Mouse (Mus musculus): ENCODE measurements at regions not wholly inside any gene's neighbourhood (a gene's known extent, or its start where the extent isn't known, plus 50 kb on each side); places are given as distances from the start of the nearest gene placed in this dataset.

DNA sequence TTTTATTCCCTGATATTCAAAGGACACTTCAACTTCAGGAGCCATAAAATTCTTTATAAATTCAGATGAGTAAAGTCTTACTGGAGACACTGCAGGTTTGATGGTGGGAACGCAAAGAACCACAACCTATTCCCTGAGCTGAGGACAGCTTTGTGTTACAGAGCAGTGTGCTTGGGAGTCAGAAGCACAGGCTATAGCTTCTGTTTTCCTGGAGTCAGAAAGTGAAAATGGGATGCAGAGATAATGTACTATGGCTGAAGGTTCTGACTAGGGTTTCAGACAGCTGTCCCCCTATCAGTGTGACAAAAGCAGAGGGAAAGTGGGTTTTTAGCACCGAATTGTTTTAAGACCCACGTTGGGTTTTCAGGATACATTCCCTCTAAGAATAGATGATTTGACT is 211.8 kb downstream of the Fam181b start:
- TF ChIP-seq BHLHE40 (IDR thresholded peaks at IDR 0.05; ENCODE audit: borderline replicate concordance, low read depth, low read length) (no peak), CHD1 (IDR thresholded peaks at IDR 0.05; ENCODE audit: low read depth, low read length) (no peak), HCFC1 (IDR thresholded peaks at IDR 0.05; ENCODE audit: low read depth, low read length) (no peak), ZNF384 (IDR thresholded peaks at IDR 0.05; ENCODE audit: low read depth, low read length) (no peak), RCOR1 (IDR thresholded peaks at IDR 0.05; ENCODE audit: low read depth, low read length) (no peak), USF2 (IDR thresholded peaks at IDR 0.05; ENCODE audit: borderline replicate concordance in 1 of 2, insufficient read depth in 1 of 2, low read depth in 1 of 2, low read length in 2 of 2) (no peak), NELFE (IDR thresholded peaks at IDR 0.05; ENCODE audit: low read depth, low read length) (no peak), USF1 (IDR thresholded peaks at IDR 0.05; ENCODE audit: low read depth, low read length) (no peak), ETS1 (IDR thresholded peaks at IDR 0.05; ENCODE audit: low read depth, low read length) (no peak), ZKSCAN1 (IDR thresholded peaks at IDR 0.05; ENCODE audit: low read depth, low read length) (no peak), SIN3A (IDR thresholded peaks at IDR 0.05; ENCODE audit: low read length) (no peak), ZMIZ1 (IDR thresholded peaks at IDR 0.05; ENCODE audit: low read depth, low read length) (no peak)
- DNase-seq (ENCODE audit: low read depth, low spot score), result no peak

GRCm38 (mm10) chr7:93291945-93292696 is 212.5 kb downstream of the Fam181b start:
- H3K36me3 ChIP-seq (ENCODE audit: control insufficient read depth in 1 of 2, insufficient read depth in 2 of 2, low read length in 2 of 2), result no peaks in the 10 kb centered on the region
- H3K27me3 ChIP-seq (ENCODE audit: control insufficient read depth in 1 of 2, insufficient read depth in 2 of 2, low read length in 2 of 2), result no peaks in the 10 kb centered on the region
- no peaks in the 10 kb centered on the region for H3K4me1 ChIP-seq (ENCODE audit: control insufficient read depth in 1 of 2, insufficient read depth in 2 of 2, low read length in 2 of 2)
- TF ChIP-seq TBP (IDR thresholded peaks at IDR 0.05; ENCODE audit: low read depth, low read length) (no peak), HCFC1 (IDR thresholded peaks at IDR 0.05; ENCODE audit: low read depth, low read length) (no peak), E2F4 (IDR thresholded peaks at IDR 0.05; ENCODE audit: borderline replicate concordance, low read depth, low read length) (no peak), MAX (IDR thresholded peaks at IDR 0.05; ENCODE audit: low read length) (no peak), POLR2A (IDR thresholded peaks at IDR 0.05; ENCODE audit: control insufficient read depth in 1 of 2, insufficient read depth in 1 of 2, low read depth in 1 of 2, low read length in 2 of 2, poor library complexity in 1 of 2) (no peak), CHD2 (IDR thresholded peaks at IDR 0.05; ENCODE audit: low read length) (no peak), NELFE (IDR thresholded peaks at IDR 0.05; ENCODE audit: low read depth, low read length) (no peak), USF2 (IDR thresholded peaks at IDR 0.05; ENCODE audit: borderline replicate concordance in 1 of 2, insufficient read depth in 1 of 2, low read depth in 1 of 2, low read length in 2 of 2) (no peak)
- no peak overlapping the region for H3K27ac ChIP-seq (ENCODE audit: control insufficient read depth, low read depth, low read length)
- no peak for DNase-seq (ENCODE audit: low read depth, low spot score)
- no peak overlapping the region for H3K4me3 ChIP-seq (ENCODE audit: control insufficient read depth in 1 of 2, insufficient read depth in 1 of 2, low read depth in 2 of 2, low read length in 2 of 2)
- no peaks in the 10 kb centered on the region for H3K9me3 ChIP-seq (replicated peaks; ENCODE audit: insufficient read depth, low read length)
- H3K9ac ChIP-seq (ENCODE audit: control insufficient read depth, low read depth, low read length, poor library complexity, severe bottlenecking), result no peak overlapping the region
- H3K79me2 ChIP-seq (ENCODE audit: control insufficient read depth, insufficient read depth, low read length, poor library complexity), result no peaks in the 10 kb centered on the region

More for the DNA sequence above, 211.8 kb downstream of the Fam181b start:
- no peaks in the 10 kb centered on the region for H3K27me3 ChIP-seq (ENCODE audit: control insufficient read depth in 1 of 2, insufficient read depth in 2 of 2, low read length in 2 of 2)
- no peaks in the 10 kb centered on the region for H3K4me1 ChIP-seq (ENCODE audit: control insufficient read depth in 1 of 2, insufficient read depth in 2 of 2, low read length in 2 of 2)
- no peak overlapping the region for H3K4me3 ChIP-seq (ENCODE audit: control insufficient read depth in 1 of 2, insufficient read depth in 1 of 2, low read depth in 2 of 2, low read length in 2 of 2)
- H3K27ac ChIP-seq (ENCODE audit: control insufficient read depth, low read depth, low read length), result no peak overlapping the region
- no peaks in the 10 kb centered on the region for H3K9me3 ChIP-seq (replicated peaks; ENCODE audit: insufficient read depth, low read length)
- H3K79me2 ChIP-seq (ENCODE audit: control insufficient read depth, insufficient read depth, low read length, poor library complexity), result no peaks in the 10 kb centered on the region
- no peak overlapping the region for H3K9ac ChIP-seq (ENCODE audit: control insufficient read depth, low read depth, low read length, poor library complexity, severe bottlenecking)
- H3K36me3 ChIP-seq (ENCODE audit: control insufficient read depth in 1 of 2, insufficient read depth in 2 of 2, low read length in 2 of 2), result no peaks in the 10 kb centered on the region
